Mouse (Mus musculus) heart, postnatal 0 days (tissue): Measurements from ENCODE around the gene H2afv. TPM values are rescaled to one million over a fixed set of nuclear protein-coding genes. Genes with fewer than 3 reads are reported as not detected.
A peak's percentile ranks its signal among the peaks of the same experiment; 100 is the strongest.

Source experiments
- ATAC-seq: fragments of 200-750 bp; cut with Nextera tagmentation; 2 replicates; pipeline ENCODE4 v1.8.0; 2017; ENCODE audit warnings: low read depth, moderate number of reproducible peaks, moderate library complexity; ENCODE audit not compliant: insufficient read depth
- DNase-seq: peaks from one replicate; pipeline ENCODE4 v3.0.0-alpha.2; 2016; ENCODE audit warnings: low spot score
- H3K27ac ChIP-seq: fragments of 300-500 bp; sonication (generic); 2 replicates; pipeline ENCODE4 v1.5.1; 2014; ENCODE audit warnings: low read depth, mild to moderate bottlenecking
- H3K27me3 ChIP-seq: fragments of 300-500 bp; sonication (generic); 2 replicates; pipeline ENCODE4 v1.6.1; 2014; ENCODE audit warnings: low read length, mixed read lengths; ENCODE audit not compliant: control insufficient read depth, insufficient read depth
- H3K36me3 ChIP-seq: fragments of 300-500 bp; sonication (generic); replicated peaks from 2 replicates; pipeline ENCODE4 v1.6.1; 2014; ENCODE audit warnings: low read length, mixed read lengths; ENCODE audit not compliant: control insufficient read depth, insufficient read depth
- H3K4me1 ChIP-seq: fragments of 300-500 bp; sonication (generic); 2 replicates; pipeline ENCODE4 v1.6.1; 2014; ENCODE audit warnings: antibody characterized with exemption; ENCODE audit not compliant: control insufficient read depth, insufficient read depth
- H3K4me2 ChIP-seq: fragments of 300-500 bp; sonication (generic); 2 replicates; pipeline ENCODE4 v1.6.1; 2014; ENCODE audit warnings: low read depth, mild to moderate bottlenecking, low read length, moderate library complexity
- H3K4me3 ChIP-seq: fragments of 300-500 bp; sonication (generic); 2 replicates; pipeline ENCODE4 v1.5.1; 2014; ENCODE audit warnings: low read depth, low read length
- H3K9ac ChIP-seq: fragments of 300-500 bp; sonication (generic); replicated peaks from 2 replicates; pipeline ENCODE4 v1.6.1; 2014; ENCODE audit warnings: low read depth, low read length, mixed read lengths
- H3K9me3 ChIP-seq: fragments of 300-500 bp; sonication (generic); replicated peaks from 2 replicates; pipeline ENCODE4 v1.6.1; 2016; ENCODE audit warnings: low read length; ENCODE audit not compliant: control insufficient read depth
- CTCF ChIP-seq: IDR thresholded peaks from 2 replicates; pipeline ENCODE4 v1.5.1; 2016; ENCODE audit warnings: antibody characterized with exemption, control low read depth, low read depth
- EP300 ChIP-seq: IDR thresholded peaks from 2 replicates; pipeline ENCODE4 v1.6.1; 2016; ENCODE audit warnings: antibody characterized with exemption, low read depth
- WGBS: fragments of 180-500 bp; shearing (Covaris S2); extraction: QIAGEN DNeasy Blood & Tissue Kit; methylation state at CpG from one replicate; pipeline ENCODE4 v1.1.7; 2014; 5-methylcytosine and 5-hydroxymethylcytosine counted together
- polyA plus RNA-seq: library from polyadenylated mRNA; unstranded; fragments of >200 nt; fragmentation: Nextera tagmentation; extraction: Ambion mirVana; gene quantifications from 2 replicates; pipeline ENCODE4 v1.2.1, GENCODE M21; 2015
- total RNA-seq: library from RNA; depleted of rRNA; stranded (reverse); fragments of >200 nt; gene quantifications from 2 replicates; pipeline ENCODE4 v1.2.3, GENCODE M21; 2014; ENCODE audit warnings: low replicate concordance

Gene H2afv
- total and polyA plus RNA-seq, 2 experiments from 2014 or later, result 106 to 213 TPM

DNA sequence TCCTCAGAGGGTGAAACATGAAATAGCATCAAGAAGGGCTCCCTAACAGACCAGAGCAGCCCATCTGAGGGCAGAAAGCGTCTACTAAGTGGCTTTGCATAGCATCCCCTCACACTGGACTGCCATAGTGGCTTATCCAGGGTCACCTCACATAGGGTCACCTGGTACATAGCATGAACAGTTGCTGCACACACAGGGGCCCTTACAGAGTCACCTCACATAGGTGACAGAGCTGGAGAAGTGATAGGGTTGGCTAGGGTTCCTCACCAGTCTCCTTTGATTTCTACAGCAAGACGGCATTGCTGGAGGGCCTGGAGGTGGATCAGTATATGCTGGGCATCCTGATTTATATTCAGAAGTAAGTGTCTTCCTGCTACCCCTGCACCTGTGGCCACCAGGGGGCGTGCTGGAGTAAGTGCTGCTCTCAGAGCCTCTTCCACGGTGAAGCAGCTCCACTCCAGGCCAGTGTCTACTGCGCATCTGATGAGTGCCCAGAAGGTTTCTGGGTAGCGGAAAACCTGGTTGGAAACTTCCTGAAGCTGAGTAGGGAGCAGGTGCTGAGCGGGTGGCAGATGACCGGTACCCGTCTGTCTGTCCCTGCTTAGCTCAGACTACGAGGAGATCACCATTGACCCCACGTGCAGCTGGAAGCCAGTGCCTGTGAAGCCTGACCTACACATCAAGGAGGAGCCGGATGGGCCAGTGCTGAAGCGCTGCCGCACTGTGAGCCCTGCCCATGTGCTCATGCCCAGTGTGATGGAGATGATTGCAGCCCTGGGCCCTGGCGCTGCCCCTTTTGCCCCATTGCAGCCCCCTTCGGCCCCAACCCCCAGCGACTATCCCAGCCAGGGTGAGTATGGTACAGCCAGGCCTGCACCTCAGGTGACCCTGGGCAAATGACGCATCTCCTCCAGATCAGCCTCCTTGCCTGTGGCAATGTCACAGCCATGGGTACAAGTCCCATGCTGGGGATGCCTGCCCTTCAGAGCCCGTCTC, 41.4 kb downstream of the H2afv start:
- H3K27me3 ChIP-seq, result no peaks in the 10 kb centered on the region
- DNase-seq (no peak), ATAC-seq (no peak)
- peaks cover 76% of the 10 kb centered on the region for H3K36me3 ChIP-seq
- no peak overlapping the region for H3K27ac ChIP-seq
- TF ChIP-seq EP300 (no peak), CTCF (peak; percentile 61)
- no peak overlapping the region for H3K9ac ChIP-seq
- no peaks in the 10 kb centered on the region for H3K9me3 ChIP-seq
- peaks cover 34% of the 10 kb centered on the region for H3K4me1 ChIP-seq
- no peak overlapping the region for H3K4me3 ChIP-seq
- 88% methylated on average over 19 of the region's 19 CpGs for WGBS
- H3K4me2 ChIP-seq, result no peak overlapping the region

GRCm38 (mm10) chr11:6398141-6398540, 46.1 kb downstream of the H2afv start:
- Histone ChIP-seq H3K36me3 (peaks cover 83% of the 10 kb centered on the region), H3K27me3 (no peaks in the 10 kb centered on the region), H3K27ac (no peak overlapping the region), H3K9ac (no peak overlapping the region), H3K4me3 (no peak overlapping the region), H3K4me1 (no peaks in the 10 kb centered on the region), H3K4me2 (no peak overlapping the region), H3K9me3 (no peaks in the 10 kb centered on the region)
- WGBS, result 86% methylated on average over 10 of the region's 10 CpGs
- TF ChIP-seq CTCF, result no peak
- TF ChIP-seq EP300, result no peak
- DNase-seq, result no peak
- no peak for ATAC-seq

GRCm38 (mm10) chr11:6395565-6395964, 48.7 kb downstream of the H2afv start:
- ATAC-seq (no peak), DNase-seq (no peak)
- Histone ChIP-seq H3K4me1 (peaks cover 4% of the 10 kb centered on the region; the same call in 1 of the 2 replicates), H3K9ac (no peak overlapping the region), H3K36me3 (peaks cover 63% of the 10 kb centered on the region), H3K9me3 (no peaks in the 10 kb centered on the region), H3K4me3 (no peak overlapping the region), H3K4me2 (no peak overlapping the region), H3K27ac (no peak overlapping the region), H3K27me3 (no peaks in the 10 kb centered on the region)
- TF ChIP-seq EP300 (no peak), CTCF (no peak)
- 83% methylated on average over 5 of the region's 5 CpGs for WGBS

GRCm38 (mm10) chr11:6393866-6394265, 50.4 kb downstream of the H2afv start:
- no peaks in the 10 kb centered on the region for H3K27me3 ChIP-seq
- H3K4me1 ChIP-seq, result peaks cover 11% of the 10 kb centered on the region
- TF ChIP-seq EP300, result no peak
- no peak for TF ChIP-seq CTCF
- H3K27ac ChIP-seq, result no peak overlapping the region
- H3K4me2 ChIP-seq, result no peak overlapping the region
- no peak for DNase-seq
- H3K9me3 ChIP-seq, result no peaks in the 10 kb centered on the region
- no peak for ATAC-seq
- peaks cover 47% of the 10 kb centered on the region for H3K36me3 ChIP-seq
- no peak overlapping the region for H3K9ac ChIP-seq
- no peak overlapping the region for H3K4me3 ChIP-seq
- 44% methylated on average over 1 of the region's 1 CpGs for WGBS

DNA sequence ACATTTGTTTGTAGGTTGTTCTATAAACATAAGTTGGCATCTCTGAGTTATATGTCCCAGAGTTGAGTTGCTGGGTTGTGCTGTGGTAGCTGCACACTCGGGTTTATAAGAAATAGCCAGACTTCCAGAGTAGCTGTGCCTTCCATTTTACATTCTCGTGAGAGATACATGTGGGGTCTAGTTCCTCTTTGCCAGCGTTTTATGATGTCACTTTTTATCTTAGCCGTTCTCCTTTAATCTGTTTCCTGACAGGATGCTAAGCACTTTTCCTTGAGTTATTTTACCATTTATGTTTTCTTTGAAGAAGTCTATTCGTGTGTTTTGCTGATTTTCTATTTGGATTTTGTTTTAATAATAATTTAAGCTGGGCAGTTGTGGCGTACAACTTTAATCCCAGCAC, 51.4 kb downstream of the H2afv start:
- no peak for TF ChIP-seq EP300
- 67% methylated on average over 6 of the region's 6 CpGs for WGBS
- Histone ChIP-seq H3K4me1 (peaks cover 11% of the 10 kb centered on the region), H3K9ac (no peak overlapping the region), H3K36me3 (peaks cover 38% of the 10 kb centered on the region), H3K4me3 (no peak overlapping the region), H3K27me3 (no peaks in the 10 kb centered on the region), H3K4me2 (no peak overlapping the region), H3K9me3 (no peaks in the 10 kb centered on the region), H3K27ac (no peak overlapping the region)
- ATAC-seq (no peak), DNase-seq (no peak)
